Mouse (Mus musculus) E14TG2a.4 (cell line): ENCODE results near the gene Scel.

ENCODE experiments used
- CTCF ChIP-seq: conservative IDR thresholded peaks from 2 replicates; pipeline ENCODE4 v1.5.1; 2014; ENCODE audit warnings: low read length
- NANOG ChIP-seq: IDR thresholded peaks from 2 replicates; pipeline ENCODE4 v1.6.1; 2014; ENCODE audit warnings: borderline replicate concordance, low read length, mixed read lengths

- TF ChIP-seq CTCF (no peak), NANOG (no peak)
Measured at GRCm38 (mm10) chr14:103613573-103614271, 100.6 kb downstream of the Scel start.
